Mouse (Mus musculus) lung, adult 2 months (tissue): ENCODE data around the gene Nans. TPM values are rescaled to one million over a fixed set of nuclear protein-coding genes. Genes with fewer than 3 reads are reported as not detected.

Experiments
- DNase-seq: peaks from one replicate; pipeline ENCODE4 v3.0.0; 2022
- H3K4me1 ChIP-seq: fragments of 200-500 bp; 2 replicates; pipeline ENCODE4 v1.6.1; 2011; ENCODE audit warnings: low read length; ENCODE audit not compliant: control insufficient read depth, insufficient read depth
- H3K4me3 ChIP-seq: fragments of 200-500 bp; replicated peaks from 2 replicates; pipeline ENCODE3; 2011; ENCODE audit warnings: low read depth, mild to moderate bottlenecking, control low read depth, low read length; ENCODE audit errors: extremely low read depth
- CTCF ChIP-seq: fragments of 200-500 bp; IDR thresholded peaks from 2 replicates; pipeline ENCODE4 v1.5.1; 2011; ENCODE audit warnings: mild to moderate bottlenecking, low read length, control low read depth; ENCODE audit not compliant: insufficient read depth
- POLR2A ChIP-seq: fragments of 200-500 bp; IDR thresholded peaks from 2 replicates; pipeline ENCODE4 v1.6.1; 2011; ENCODE audit warnings: low read depth, mild to moderate bottlenecking, control low read depth, low read length, borderline replicate concordance; ENCODE audit errors: extremely low read depth
- WGBS: fragments of 180-500 bp; shearing (Covaris S2); methylation state at CpG from one replicate; pipeline ENCODE4 v1.1.7; 2018; 5-methylcytosine and 5-hydroxymethylcytosine counted together
- polyA plus RNA-seq: library from polyadenylated mRNA; depleted of rRNA; stranded (reverse); fragments of >200 nt; gene quantifications from 2 replicates; pipeline ENCODE4 v1.2.3, GENCODE M21; 2012; rRNA removed

Nans gene
- polyA plus RNA-seq = 20.1 and 21.6 TPM in 2 replicates

DNA sequence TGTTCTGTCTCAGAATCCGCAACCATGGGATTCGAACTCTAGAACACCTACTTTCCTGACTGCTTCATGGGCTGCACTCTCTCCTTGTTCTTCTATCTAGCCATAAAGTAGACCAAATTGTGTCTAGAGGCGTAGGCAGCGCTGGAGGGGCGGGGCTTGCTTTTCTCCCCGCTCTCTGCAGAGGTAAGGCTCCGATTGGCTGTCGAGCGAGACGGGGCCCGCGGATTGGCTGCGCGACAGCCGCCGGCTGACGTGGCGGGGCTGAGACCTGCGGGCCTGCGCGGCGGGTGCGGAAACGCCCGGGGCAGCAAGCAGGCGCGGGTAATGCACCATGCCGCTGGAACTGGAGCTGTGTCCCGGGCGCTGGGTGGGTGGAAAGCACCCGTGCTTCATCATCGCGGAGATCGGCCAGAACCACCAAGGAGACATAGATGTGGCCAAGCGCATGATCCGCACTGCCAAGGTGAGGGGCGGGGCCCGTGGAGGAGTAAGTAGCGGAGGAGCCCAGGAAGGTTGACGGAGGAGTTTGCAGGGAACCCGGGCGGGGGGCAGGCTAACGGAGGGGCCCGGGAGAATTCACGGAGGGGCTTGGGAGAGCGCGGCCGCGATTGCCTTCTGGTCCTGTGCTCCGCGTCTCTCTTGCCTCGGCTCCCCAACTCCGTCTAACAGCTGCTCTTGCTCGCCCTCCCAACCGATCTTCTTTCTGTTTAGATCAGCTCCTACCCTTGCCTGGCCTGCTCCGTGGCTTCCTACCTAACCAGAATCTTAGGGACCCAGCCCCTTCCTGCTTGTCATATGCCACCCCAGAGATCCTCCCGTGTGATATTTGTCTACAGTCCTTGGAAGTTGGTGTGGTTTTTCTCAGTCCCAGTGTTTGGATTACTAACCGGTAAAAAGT, at the start of gene Nans:
Gene Nans (plus strand): TSS at position 221 of the 898 bp plus-strand sequence.
- Histone ChIP-seq H3K4me1 (peaks cover 10% of the 10 kb centered on the region), H3K4me3 (peak within 1 kb of the TSS; percentile 88)
- under 1% methylated on average over 58 of the region's 58 CpGs for WGBS
- DNase-seq = peak; percentile 92
- TF ChIP-seq CTCF (no peak), POLR2A (peak; percentile 62; the same call in 1 of the 2 replicates)

DNA sequence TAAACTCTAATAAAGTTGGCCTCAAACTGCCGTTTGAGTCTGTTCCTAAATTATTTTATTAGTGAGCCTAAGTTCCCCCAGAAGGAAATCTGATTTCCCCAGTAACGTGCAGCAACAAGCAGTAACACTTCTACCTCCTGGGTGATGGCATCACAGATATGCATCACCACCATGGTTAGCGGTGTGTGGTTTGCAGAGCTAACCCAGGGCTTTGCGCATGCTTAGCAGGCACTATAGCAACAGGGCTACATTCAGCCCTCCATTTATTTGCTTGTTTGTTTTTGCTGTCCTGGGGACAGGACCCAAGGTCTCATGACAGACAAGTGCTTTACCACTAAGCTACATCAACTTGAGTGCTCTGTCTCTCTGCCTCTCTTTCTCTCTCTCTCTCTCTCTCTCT, 46.5 kb upstream of the Nans start:
- Histone ChIP-seq H3K4me1 (no peaks in the 10 kb centered on the region), H3K4me3 (no peak overlapping the region)
- WGBS = 67% methylated on average over 4 of the region's 4 CpGs
- DNase-seq = no peak
- TF ChIP-seq CTCF (no peak), POLR2A (no peak)

DNA sequence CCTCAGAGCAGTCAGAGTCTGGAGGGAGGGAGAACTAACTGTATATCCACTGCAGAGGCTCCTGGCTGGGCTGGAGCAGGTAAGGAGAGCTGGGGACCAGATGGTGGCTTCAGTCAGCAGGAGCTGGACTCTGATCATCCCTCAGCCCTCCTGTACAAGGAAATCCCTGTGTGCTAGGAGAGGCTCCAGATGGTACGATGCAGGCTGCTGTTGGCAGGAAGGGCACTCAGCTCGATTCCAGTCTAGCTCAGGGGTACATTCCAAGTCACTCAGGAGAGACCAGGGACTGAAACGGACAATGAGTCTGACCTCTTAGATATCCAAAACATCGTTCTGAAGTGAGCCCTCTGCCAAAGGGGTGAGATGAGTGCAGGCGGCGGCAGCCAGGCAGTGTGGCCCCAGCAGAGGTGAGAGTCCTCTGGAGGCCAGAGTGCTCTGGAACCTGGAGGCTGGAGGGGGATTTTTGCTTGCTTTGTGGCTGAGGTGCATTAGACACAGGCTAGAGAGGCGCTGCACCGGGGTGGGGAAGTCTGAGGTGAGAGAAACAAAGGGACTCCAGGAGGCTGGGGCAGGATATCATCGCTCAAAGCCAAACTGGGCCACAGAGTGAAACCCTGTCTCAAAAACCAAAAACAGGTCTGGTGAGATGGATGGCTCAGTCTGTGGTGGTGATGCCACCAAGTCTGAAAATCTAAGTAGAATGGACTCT, 43.7 kb upstream of the Nans start:
- Histone ChIP-seq H3K4me1 (no peaks in the 10 kb centered on the region; the same call in 1 of the 2 replicates), H3K4me3 (no peak overlapping the region)
- no peak for DNase-seq
- 51% methylated on average over 9 of the region's 9 CpGs for WGBS
- no peak for TF ChIP-seq CTCF
- TF ChIP-seq POLR2A = no peak

- WGBS = 63% methylated on average over 1 of the region's 1 CpGs
- Histone ChIP-seq H3K4me1 (peaks cover under 1% of the 10 kb centered on the region), H3K4me3 (no peak overlapping the region)
- TF ChIP-seq POLR2A (no peak), CTCF (no peak)
- no peak for DNase-seq
These were observed 41.6 kb upstream of the Nans start for GRCm38 (mm10) chr4:46447461-46447860.

- H3K4me1 ChIP-seq = peaks cover 6% of the 10 kb centered on the region
- TF ChIP-seq POLR2A (no peak), CTCF (no peak)
- WGBS = 47% methylated on average over 6 of the region's 6 CpGs
- no peak overlapping the region for H3K4me3 ChIP-seq
- no peak for DNase-seq
These were observed 40.2 kb upstream of the Nans start for GRCm38 (mm10) chr4:46448886-46449285.

DNA sequence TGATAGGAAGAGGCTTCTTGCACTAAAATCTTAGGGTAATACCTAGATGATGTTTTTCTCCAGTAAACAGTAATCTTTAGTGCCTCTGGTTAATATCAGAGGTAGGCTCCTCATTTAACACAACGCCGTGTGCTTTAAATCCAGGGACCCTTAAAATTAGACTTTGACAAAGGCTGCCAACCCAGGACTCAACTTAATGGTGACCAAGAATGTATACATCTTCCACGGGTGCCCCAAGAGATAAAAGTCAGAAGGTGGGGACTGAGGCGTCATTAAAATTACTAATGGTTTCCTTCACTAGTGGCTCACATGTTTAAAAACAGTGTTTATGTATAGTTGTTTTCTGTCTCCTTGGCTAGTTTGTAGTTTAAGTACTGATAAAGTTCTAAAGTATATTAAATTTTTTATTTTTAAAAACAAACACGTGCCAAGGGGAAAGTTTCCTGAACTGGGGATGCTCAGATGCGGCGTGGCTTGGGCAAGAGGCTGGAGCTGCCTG, 39.0 kb upstream of the Nans start:
- peak overlapping the region; percentile 46 for H3K4me3 ChIP-seq
- peaks cover 6% of the 10 kb centered on the region for H3K4me1 ChIP-seq
- no peak for TF ChIP-seq POLR2A
- no peak for TF ChIP-seq CTCF
- no peak for DNase-seq
- 36% methylated on average over 7 of the region's 7 CpGs for WGBS

GRCm38 (mm10) chr4:46450519-46451131, 38.4 kb upstream of the Nans start, which contains the start of gene Anp32b:
Gene Anp32b (plus strand): TSS chr4:46450902.
- peak; percentile 94 for DNase-seq
- Histone ChIP-seq H3K4me1 (peaks cover 6% of the 10 kb centered on the region), H3K4me3 (peak within 1 kb of the TSS; percentile 74)
- TF ChIP-seq POLR2A (no peak; the same call in 1 of the 2 replicates), CTCF (no peak)
- 1% methylated on average over 66 of the region's 66 CpGs for WGBS

DNA sequence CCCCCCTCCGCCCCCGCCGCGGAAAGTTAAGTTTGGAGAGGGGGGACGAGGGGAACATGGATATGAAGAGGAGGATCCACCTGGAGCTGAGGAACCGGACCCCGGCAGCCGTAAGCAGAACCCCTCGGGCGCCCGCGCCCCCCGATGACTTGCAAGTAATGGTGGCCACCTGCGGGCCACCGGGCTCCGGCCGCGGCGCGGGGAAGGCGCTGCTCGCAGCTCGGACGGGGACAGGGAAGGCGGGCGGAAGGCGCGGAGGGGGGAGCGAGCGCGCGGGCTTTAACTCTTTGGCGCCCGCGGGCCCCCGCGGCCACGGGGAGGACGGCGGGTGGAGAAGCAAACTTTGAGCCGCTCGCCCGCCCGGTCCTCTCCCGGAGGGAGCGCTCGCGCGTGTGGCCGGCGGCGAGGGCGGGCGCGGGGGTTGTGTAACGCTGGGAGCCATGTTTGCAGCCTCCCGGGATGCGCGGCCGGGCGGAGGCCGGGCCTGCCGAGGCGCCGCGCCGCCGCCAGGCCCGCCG, 37.7 kb upstream of the Nans start:
- H3K4me1 ChIP-seq = peaks cover 6% of the 10 kb centered on the region
- TF ChIP-seq CTCF (no peak), POLR2A (no peak)
- under 1% methylated on average over 64 of the region's 70 CpGs for WGBS
- peak; percentile 85 for DNase-seq
- peak overlapping the region; percentile 74 for H3K4me3 ChIP-seq
